Mouse (Mus musculus) myocyte (in vitro differentiated cells): Measurements from ENCODE around the gene Comt. TPM values are rescaled to one million over a fixed set of nuclear protein-coding genes. Genes with fewer than 3 reads are reported as not detected.

Source experiments
- H3K27me3 ChIP-seq: one replicate; pipeline ENCODE4 v1.6.1; 2011; ENCODE audit not compliant: control insufficient read depth, insufficient read depth, insufficient read length
- H3K36me3 ChIP-seq: one replicate; pipeline ENCODE4 v1.6.1; 2011; ENCODE audit not compliant: control insufficient read depth, insufficient read depth
- H3K4me2 ChIP-seq: one replicate; pipeline ENCODE4 v1.6.1; 2011; ENCODE audit warnings: low read depth, control low read depth
- H3K4me3 ChIP-seq: one replicate; pipeline ENCODE4 v1.5.1; 2011; ENCODE audit warnings: mild to moderate bottlenecking, control low read depth, moderate library complexity
- H3K79me2 ChIP-seq: one replicate; pipeline ENCODE4 v1.6.1; 2011; ENCODE audit not compliant: control insufficient read depth, insufficient read depth
- H3ac ChIP-seq: one replicate; pipeline ENCODE4 v1.6.1; 2011; ENCODE audit not compliant: control insufficient read depth, insufficient read length
- CEBPB ChIP-seq: IDR thresholded peaks from 2 replicates; pipeline ENCODE4 v1.6.1; 2011; ENCODE audit warnings: mild to moderate bottlenecking, moderate library complexity; ENCODE audit not compliant: poor library complexity, insufficient read depth, severe bottlenecking
- E2F4 ChIP-seq: IDR thresholded peaks from one replicate; pipeline ENCODE4 v1.6.1; 2011; ENCODE audit warnings: mild to moderate bottlenecking, control low read depth, moderate library complexity; ENCODE audit not compliant: insufficient read depth
- MAX ChIP-seq: IDR thresholded peaks from one replicate; pipeline ENCODE4 v1.6.1; 2011; ENCODE audit warnings: low read depth, mild to moderate bottlenecking, control low read depth
- MYOD1 ChIP-seq, 3 experiments: IDR thresholded peaks; one replicate each; pipeline ENCODE4 v1.6.1; 2011; ENCODE audit warnings: control low read depth in 2 of 3, low read depth in 2 of 3, mild to moderate bottlenecking in 2 of 3, moderate library complexity in 1 of 3; ENCODE audit not compliant: insufficient read length in 2 of 3, control insufficient read depth in 1 of 3
- MYOG ChIP-seq, 3 experiments: IDR thresholded peaks; one replicate each; pipeline ENCODE4 v1.6.1; 2011; ENCODE audit warnings: control low read depth in 2 of 3, low read depth in 2 of 3, mild to moderate bottlenecking in 2 of 3; ENCODE audit not compliant: insufficient read length in 2 of 3, control insufficient read depth in 1 of 3, insufficient read depth in 1 of 3
- POLR2A ChIP-seq: IDR thresholded peaks from one replicate; pipeline ENCODE4 v1.6.1; 2011; ENCODE audit warnings: low read depth, mild to moderate bottlenecking, control low read depth, moderate library complexity; ENCODE audit not compliant: insufficient read length
- POLR2AphosphoS2 ChIP-seq: IDR thresholded peaks from one replicate; pipeline ENCODE4 v1.6.1; 2011; ENCODE audit warnings: low read depth, control low read depth; ENCODE audit not compliant: insufficient read length
- REST ChIP-seq: IDR thresholded peaks from one replicate; pipeline ENCODE4 v1.6.1; 2011; ENCODE audit warnings: mild to moderate bottlenecking, control low read depth, moderate library complexity; ENCODE audit not compliant: insufficient read depth, insufficient read length
- SRF ChIP-seq: IDR thresholded peaks from one replicate; pipeline ENCODE4 v1.6.1; 2011; ENCODE audit warnings: low read depth; ENCODE audit not compliant: control insufficient read depth, insufficient read length
- TCF12 ChIP-seq: IDR thresholded peaks from one replicate; pipeline ENCODE4 v1.6.1; 2011; ENCODE audit warnings: mild to moderate bottlenecking, control low read depth; ENCODE audit not compliant: poor library complexity, insufficient read depth, severe bottlenecking
- TCF3 ChIP-seq: IDR thresholded peaks from one replicate; pipeline ENCODE4 v1.6.1; 2011; ENCODE audit warnings: low read depth, control low read depth; ENCODE audit not compliant: insufficient read length
- USF1 ChIP-seq: IDR thresholded peaks from one replicate; pipeline ENCODE4 v1.6.1; 2011; ENCODE audit warnings: low read depth, mild to moderate bottlenecking, control low read depth, moderate library complexity
- polyA plus RNA-seq: library from polyadenylated mRNA; unstranded; fragments of >200 nt; fragmentation: generic; extraction: Trizol; gene quantifications from one replicate; pipeline ENCODE4 v1.2.1, GENCODE M21; 2012; ENCODE audit warnings: missing spikeins

The Comt gene
- polyA plus RNA-seq, 1 experiment: 93.6 TPM

DNA sequence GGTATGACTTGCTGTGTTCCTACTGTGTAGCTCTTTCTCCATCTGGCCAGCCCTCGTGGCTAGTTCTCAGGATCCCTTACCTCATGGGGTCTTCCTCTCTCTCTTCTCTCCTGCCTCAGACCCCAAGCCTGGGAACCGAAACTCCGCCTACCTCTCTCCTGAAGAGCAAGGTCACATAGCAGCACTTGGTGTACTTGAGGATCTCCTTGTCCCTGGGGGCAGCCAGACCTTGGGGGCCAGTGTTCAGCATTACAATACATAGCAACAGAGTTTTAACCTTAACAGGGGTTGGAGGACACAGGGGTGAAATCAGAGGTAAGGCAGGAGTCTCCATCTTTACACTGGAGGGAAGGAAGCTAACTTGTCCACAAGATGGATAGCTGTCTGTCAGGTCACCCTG lies 39.7 kb downstream of the Comt start:
- Histone ChIP-seq H3K27me3 (no peaks in the 10 kb centered on the region), H3K4me3 (no peak overlapping the region), H3K36me3 (no peaks in the 10 kb centered on the region), H3K4me2 (no peak overlapping the region), H3K79me2 (no peaks in the 10 kb centered on the region), H3ac (no peak overlapping the region)
- TF ChIP-seq REST: no peak
- TF ChIP-seq POLR2AphosphoS2: no peak
- TF ChIP-seq MYOG (IDR thresholded peaks at IDR 0.05; ENCODE audit: control insufficient read depth in 1 of 3, insufficient read depth in 1 of 3, insufficient read length in 2 of 3, low read depth in 2 of 3): no peak
- no peak for TF ChIP-seq TCF12
- TF ChIP-seq CEBPB: no peak
- TF ChIP-seq POLR2A: no peak
- TF ChIP-seq TCF3: no peak
- no peak for TF ChIP-seq MAX

DNA sequence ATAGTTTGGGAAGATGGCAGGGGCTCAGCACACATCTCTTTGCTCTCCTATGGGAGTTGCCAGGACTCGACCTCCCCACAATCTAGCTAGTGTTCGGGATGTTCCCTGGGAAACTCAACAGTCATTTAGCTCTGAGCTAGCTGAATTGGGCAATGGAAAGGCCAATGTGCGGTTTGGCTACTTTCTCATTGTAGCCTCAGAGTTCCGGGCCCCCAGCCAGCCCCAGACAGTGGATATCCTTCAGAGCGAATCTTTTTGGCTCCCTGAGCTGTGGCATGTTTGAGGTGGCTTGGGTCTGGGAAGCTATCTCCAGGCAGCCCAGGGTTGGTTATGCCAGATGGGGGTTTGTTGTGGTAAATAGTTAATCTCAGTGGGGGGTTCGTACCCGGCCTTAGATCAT lies 40.2 kb downstream of the Comt start:
- H3K27me3 ChIP-seq: no peaks in the 10 kb centered on the region
- no peak overlapping the region for H3K4me3 ChIP-seq
- no peaks in the 10 kb centered on the region for H3K36me3 ChIP-seq
- TF ChIP-seq CEBPB (peak; percentile 72), MAX (no peak)
- no peaks in the 10 kb centered on the region for H3K79me2 ChIP-seq
- H3ac ChIP-seq: no peak overlapping the region
- H3K4me2 ChIP-seq: no peak overlapping the region

DNA sequence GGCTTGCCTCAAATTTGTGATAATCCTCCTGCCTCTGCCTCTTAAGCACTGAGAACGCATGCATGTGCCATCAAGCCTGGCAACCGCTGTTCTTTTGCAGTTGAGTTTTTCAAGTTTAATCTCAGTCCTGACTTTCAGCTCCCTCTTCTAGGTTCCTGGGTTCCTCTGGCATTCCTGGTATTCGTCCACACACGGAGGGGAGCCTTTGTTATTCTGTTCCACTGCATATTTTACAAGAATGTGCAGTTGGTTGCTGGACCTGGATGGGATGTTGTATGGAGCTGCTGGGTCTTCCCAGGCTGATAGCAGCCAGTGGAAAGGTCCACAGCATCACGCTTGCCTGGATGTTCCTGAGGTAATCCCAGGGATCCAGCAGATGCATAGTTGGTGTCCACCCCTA lies 41.2 kb downstream of the Comt start:
- Histone ChIP-seq H3K79me2 (no peaks in the 10 kb centered on the region), H3K27me3 (no peaks in the 10 kb centered on the region), H3ac (no peak overlapping the region), H3K36me3 (no peaks in the 10 kb centered on the region), H3K4me3 (no peak overlapping the region), H3K4me2 (no peak overlapping the region)
- TF ChIP-seq SRF (no peak), MYOG (IDR thresholded peaks at IDR 0.05; ENCODE audit: control insufficient read depth in 1 of 3, insufficient read depth in 1 of 3, insufficient read length in 2 of 3, low read depth in 2 of 3) (no peak), CEBPB (no peak), MAX (no peak), TCF12 (no peak), POLR2A (no peak), TCF3 (no peak), REST (no peak), E2F4 (no peak), USF1 (no peak), POLR2AphosphoS2 (no peak), MYOD1 (IDR thresholded peaks at IDR 0.05; ENCODE audit: control insufficient read depth in 1 of 3, insufficient read length in 2 of 3, low read depth in 2 of 3) (no peak)

DNA sequence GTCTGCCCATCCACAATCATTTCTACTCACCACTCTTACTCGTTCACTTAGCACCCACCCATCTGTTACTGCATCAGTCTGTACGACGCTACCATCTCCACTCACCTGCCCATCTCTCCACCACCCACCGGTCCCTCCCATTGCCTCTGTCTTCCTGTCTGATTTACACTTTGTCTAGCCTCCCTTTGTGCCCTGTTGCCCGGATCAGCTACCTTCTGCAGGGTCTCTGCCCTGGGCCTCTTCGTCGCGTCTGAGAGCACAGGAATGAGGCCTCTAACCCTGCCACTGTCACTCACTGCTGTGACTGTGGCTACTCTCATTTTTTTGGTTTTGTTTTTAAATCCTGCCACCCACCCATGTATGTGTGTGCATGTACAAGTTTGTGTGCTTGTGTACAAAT lies 42.0 kb downstream of the Comt start:
- TF ChIP-seq USF1 (no peak), REST (no peak), SRF (no peak), CEBPB (no peak), TCF3 (no peak), TCF12 (no peak), POLR2A (no peak), MYOD1 (IDR thresholded peaks at IDR 0.05; ENCODE audit: control insufficient read depth in 1 of 3, insufficient read length in 2 of 3, low read depth in 2 of 3) (no peak), E2F4 (no peak), MYOG (IDR thresholded peaks at IDR 0.05; ENCODE audit: control insufficient read depth in 1 of 3, insufficient read depth in 1 of 3, insufficient read length in 2 of 3, low read depth in 2 of 3) (no peak), POLR2AphosphoS2 (no peak), MAX (no peak)
- H3K4me3 ChIP-seq: no peak overlapping the region
- no peaks in the 10 kb centered on the region for H3K27me3 ChIP-seq
- no peak overlapping the region for H3ac ChIP-seq
- H3K4me2 ChIP-seq: no peak overlapping the region
- H3K79me2 ChIP-seq: no peaks in the 10 kb centered on the region
- no peaks in the 10 kb centered on the region for H3K36me3 ChIP-seq

DNA sequence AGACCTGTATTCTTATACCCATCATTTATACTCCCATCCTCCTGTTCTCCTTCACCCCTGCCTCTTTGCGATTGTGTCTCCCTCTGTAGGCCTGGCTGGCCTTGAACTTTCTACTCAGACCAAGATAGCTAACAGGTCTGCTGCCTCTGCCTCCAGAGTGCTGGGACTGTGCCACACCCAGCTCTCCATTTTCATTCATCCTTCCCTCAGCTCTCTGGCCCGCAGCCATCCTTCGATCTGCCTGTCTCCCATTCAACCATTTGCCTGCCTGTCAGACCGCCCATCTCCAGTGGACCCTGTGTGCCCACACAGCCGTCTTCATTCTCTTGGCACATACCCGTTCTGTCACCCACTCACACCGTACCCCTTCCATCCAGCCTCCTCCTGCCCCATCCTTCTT lies 42.4 kb downstream of the Comt start:
- Histone ChIP-seq H3ac (no peak overlapping the region), H3K36me3 (no peaks in the 10 kb centered on the region), H3K4me3 (no peak overlapping the region), H3K4me2 (no peak overlapping the region), H3K27me3 (no peaks in the 10 kb centered on the region), H3K79me2 (no peaks in the 10 kb centered on the region)
- TF ChIP-seq REST (no peak), POLR2AphosphoS2 (no peak), TCF3 (no peak), USF1 (no peak), MAX (no peak), CEBPB (no peak), MYOD1 (IDR thresholded peaks at IDR 0.05; ENCODE audit: control insufficient read depth in 1 of 3, insufficient read length in 2 of 3, low read depth in 2 of 3) (no peak), MYOG (IDR thresholded peaks at IDR 0.05; ENCODE audit: control insufficient read depth in 1 of 3, insufficient read depth in 1 of 3, insufficient read length in 2 of 3, low read depth in 2 of 3) (no peak), POLR2A (no peak), SRF (no peak), TCF12 (no peak), E2F4 (no peak)
